Mouse (Mus musculus) thymus, adult 2 months (tissue): ENCODE data around the gene Clta. TPM values are rescaled to one million over a fixed set of nuclear protein-coding genes. Genes with fewer than 3 reads are reported as not detected.

Source experiments
- DNase-seq: peaks from one replicate; pipeline ENCODE4 v3.0.0; 2021
- H3K27ac ChIP-seq: fragments of 200-500 bp; 2 replicates; pipeline ENCODE4 v1.5.1; 2012; ENCODE audit warnings: low read length, control low read depth; ENCODE audit not compliant: control insufficient read depth, insufficient read depth
- H3K27me3 ChIP-seq: fragments of 200-500 bp; 2 replicates; pipeline ENCODE4 v1.6.1; 2012; ENCODE audit warnings: mild to moderate bottlenecking, low read length, moderate library complexity, mixed read lengths; ENCODE audit not compliant: control insufficient read depth, insufficient read depth
- H3K36me3 ChIP-seq: fragments of 200-500 bp; 2 replicates; pipeline ENCODE4 v1.6.1; 2012; ENCODE audit warnings: mild to moderate bottlenecking, low read length, moderate library complexity; ENCODE audit not compliant: control insufficient read depth, insufficient read depth
- H3K4me1 ChIP-seq: fragments of 200-500 bp; replicated peaks from 2 replicates; pipeline ENCODE4 v1.6.1; 2012; ENCODE audit warnings: low read length; ENCODE audit not compliant: control insufficient read depth, insufficient read depth
- H3K4me3 ChIP-seq: fragments of 200-500 bp; 2 replicates; pipeline ENCODE4 v1.5.1; 2012; ENCODE audit warnings: mild to moderate bottlenecking, low read length, control low read depth, moderate library complexity; ENCODE audit not compliant: control insufficient read depth, insufficient read depth
- CTCF ChIP-seq: fragments of 200-500 bp; IDR thresholded peaks from 2 replicates; pipeline ENCODE4 v1.5.1; 2012; ENCODE audit warnings: mild to moderate bottlenecking, control low read depth, low read length, moderate library complexity, borderline replicate concordance; ENCODE audit not compliant: control insufficient read depth, poor library complexity, insufficient read depth; ENCODE audit errors: extremely low read depth
- POLR2A ChIP-seq: fragments of 200-500 bp; IDR thresholded peaks from 2 replicates; pipeline ENCODE4 v1.6.1; 2012; ENCODE audit warnings: mild to moderate bottlenecking, low read length, control low read depth, moderate library complexity; ENCODE audit not compliant: control insufficient read depth, poor library complexity, insufficient read depth; ENCODE audit errors: extremely low read depth
- WGBS: fragments of 180-500 bp; shearing (Covaris S2); methylation state at CpG from one replicate; pipeline ENCODE4 v1.1.7; 2018; 5-methylcytosine and 5-hydroxymethylcytosine counted together
- polyA plus RNA-seq: library from polyadenylated mRNA; depleted of rRNA; stranded (reverse); fragments of >200 nt; gene quantifications from 2 replicates; pipeline ENCODE4 v1.2.3, GENCODE M21; 2012

The Clta gene
- polyA plus RNA-seq, 1 experiment = 184 TPM

DNA sequence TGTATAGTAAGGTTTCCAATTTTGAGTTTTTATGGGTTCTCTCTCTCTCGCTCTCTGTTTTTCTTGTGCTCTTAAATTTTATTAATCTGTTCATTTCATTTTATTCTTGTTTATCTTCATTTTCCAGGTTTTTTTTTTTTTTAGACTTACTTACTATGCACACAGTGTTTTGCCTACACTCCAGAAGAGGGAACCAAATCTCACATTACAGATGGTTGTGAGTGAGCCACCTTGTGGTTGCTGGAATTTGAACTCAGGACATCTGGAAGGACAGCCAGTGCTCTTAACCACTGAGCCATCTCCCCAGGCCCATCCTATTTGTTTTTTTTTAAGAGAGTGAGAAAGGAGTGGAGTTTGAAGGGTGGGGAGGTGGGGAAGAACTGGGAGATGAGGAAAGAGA lies 5.9 kb downstream of the Clta start:
- Histone ChIP-seq H3K36me3 (no peaks in the 10 kb centered on the region), H3K4me1 (peaks cover 11% of the 10 kb centered on the region), H3K27ac (no peak overlapping the region), H3K27me3 (no peaks in the 10 kb centered on the region), H3K4me3 (no peak overlapping the region)
- WGBS = 100% methylated on average over 1 of the region's 1 CpGs
- no peak for DNase-seq
- TF ChIP-seq CTCF = no peak
- TF ChIP-seq POLR2A = no peak

DNA sequence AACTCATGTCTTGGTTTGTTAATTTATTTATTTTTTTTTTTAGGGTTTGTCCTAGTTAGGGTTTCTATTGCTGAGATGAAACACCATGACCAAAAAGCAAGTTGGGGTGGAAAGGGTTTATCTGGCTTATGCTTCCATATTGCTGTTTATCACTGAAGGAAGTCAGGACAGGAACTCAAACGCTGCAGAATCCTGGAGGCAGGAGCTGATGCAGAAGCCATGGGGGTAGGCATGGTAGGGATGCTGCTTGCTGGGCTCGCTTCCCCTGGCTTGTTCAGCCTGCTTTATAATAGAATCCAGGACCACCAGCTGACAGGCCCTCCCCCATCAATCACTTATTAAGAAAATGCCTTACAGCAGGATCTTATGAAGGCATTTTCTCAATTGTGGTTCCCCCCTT lies 6.6 kb downstream of the Clta start:
- Histone ChIP-seq H3K27me3 (no peaks in the 10 kb centered on the region), H3K27ac (no peak overlapping the region), H3K4me3 (no peak overlapping the region), H3K4me1 (peaks cover 13% of the 10 kb centered on the region), H3K36me3 (no peaks in the 10 kb centered on the region)
- TF ChIP-seq POLR2A (no peak), CTCF (no peak)
- DNase-seq = no peak
- 50% methylated on average over 2 of the region's 2 CpGs for WGBS

- 81% methylated on average over 3 of the region's 3 CpGs for WGBS
- Histone ChIP-seq H3K27me3 (no peaks in the 10 kb centered on the region), H3K36me3 (no peaks in the 10 kb centered on the region), H3K4me1 (peaks cover 13% of the 10 kb centered on the region), H3K4me3 (no peak overlapping the region), H3K27ac (no peak overlapping the region)
- no peak for DNase-seq
- TF ChIP-seq CTCF = no peak
- TF ChIP-seq POLR2A = no peak
Measured at GRCm38 (mm10) chr4:44011799-44012198, 7.5 kb downstream of the Clta start.

DNA sequence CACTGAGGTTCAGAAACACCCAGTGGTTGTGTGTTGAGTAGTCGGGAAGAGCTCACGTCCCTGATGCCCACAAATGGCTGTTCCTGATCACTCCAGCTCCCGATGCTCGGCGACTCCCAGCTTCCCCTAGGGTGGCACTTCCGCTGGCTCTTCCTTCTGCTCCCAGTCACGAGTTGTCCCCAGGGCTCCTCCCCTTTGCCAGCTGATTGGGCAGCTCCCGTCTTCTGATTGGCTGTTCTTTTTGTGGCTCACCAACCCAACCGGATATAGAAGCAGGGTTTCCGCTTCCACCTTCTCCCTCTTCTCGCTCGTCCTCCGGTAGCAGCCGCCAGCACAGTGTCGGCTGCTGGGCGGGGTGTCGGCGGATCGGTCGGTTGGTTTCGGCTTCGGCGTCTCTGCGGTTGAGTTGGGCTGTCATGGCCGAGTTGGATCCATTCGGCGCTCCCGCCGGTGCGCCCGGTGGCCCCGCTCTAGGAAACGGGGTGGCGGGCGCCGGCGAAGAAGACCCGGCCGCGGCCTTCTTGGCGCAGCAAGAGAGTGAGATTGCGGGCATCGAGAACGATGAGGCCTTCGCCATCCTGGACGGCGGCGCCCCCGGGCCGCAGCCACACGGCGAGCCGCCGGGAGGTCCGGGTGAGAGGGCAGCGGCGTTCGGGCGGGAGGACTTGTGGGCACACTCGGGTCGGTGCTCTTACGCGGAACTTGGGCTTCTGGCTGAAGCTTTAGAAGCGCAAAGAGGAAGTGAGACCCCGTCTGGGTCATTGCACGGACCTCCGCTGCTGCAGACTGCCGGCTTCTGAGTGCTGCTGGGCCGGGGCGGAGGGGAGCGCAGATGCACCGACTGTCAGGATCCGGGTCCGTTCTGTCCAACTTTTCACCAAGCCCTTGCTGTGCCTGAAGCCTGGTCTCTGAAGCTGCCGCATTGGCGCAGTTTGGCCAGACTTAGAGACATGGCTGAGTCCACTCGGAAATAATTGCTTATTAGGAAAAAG lies 8.4 kb downstream of the Clta start:
- Histone ChIP-seq H3K36me3 (no peaks in the 10 kb centered on the region), H3K27ac (no peak overlapping the region), H3K27me3 (no peaks in the 10 kb centered on the region), H3K4me3 (peak overlapping the region; percentile 95), H3K4me1 (peaks cover 13% of the 10 kb centered on the region)
- TF ChIP-seq POLR2A (peak; percentile 94), CTCF (peak; percentile 48; the same call in 1 of the 2 replicates)
- under 1% methylated on average over 77 of the region's 77 CpGs for WGBS
- peak; percentile 91 for DNase-seq

GRCm38 (mm10) chr4:44013391-44014070 lies 9.3 kb downstream of the Clta start:
- peaks cover 13% of the 10 kb centered on the region for H3K4me1 ChIP-seq
- no peaks in the 10 kb centered on the region; the same call in 1 of the 2 replicates for H3K36me3 ChIP-seq
- H3K27me3 ChIP-seq = no peaks in the 10 kb centered on the region
- TF ChIP-seq CTCF (no peak), POLR2A (no peak)
- peak overlapping the region; percentile 95 for H3K4me3 ChIP-seq
- no peak overlapping the region for H3K27ac ChIP-seq
- DNase-seq = no peak
- 26% methylated on average over 11 of the region's 11 CpGs for WGBS

GRCm38 (mm10) chr4:44016071-44016470 lies 11.8 kb downstream of the Clta start:
- Histone ChIP-seq H3K4me1 (peaks cover 14% of the 10 kb centered on the region), H3K4me3 (no peak overlapping the region), H3K27me3 (no peaks in the 10 kb centered on the region), H3K27ac (no peak overlapping the region), H3K36me3 (peaks cover 14% of the 10 kb centered on the region)
- WGBS = 41% methylated on average over 4 of the region's 4 CpGs
- TF ChIP-seq POLR2A = no peak
- TF ChIP-seq CTCF = no peak
- DNase-seq = no peak
